Comparison of ENCODE assay signal across 8 mouse cellular contexts in the genomic region with DNA sequence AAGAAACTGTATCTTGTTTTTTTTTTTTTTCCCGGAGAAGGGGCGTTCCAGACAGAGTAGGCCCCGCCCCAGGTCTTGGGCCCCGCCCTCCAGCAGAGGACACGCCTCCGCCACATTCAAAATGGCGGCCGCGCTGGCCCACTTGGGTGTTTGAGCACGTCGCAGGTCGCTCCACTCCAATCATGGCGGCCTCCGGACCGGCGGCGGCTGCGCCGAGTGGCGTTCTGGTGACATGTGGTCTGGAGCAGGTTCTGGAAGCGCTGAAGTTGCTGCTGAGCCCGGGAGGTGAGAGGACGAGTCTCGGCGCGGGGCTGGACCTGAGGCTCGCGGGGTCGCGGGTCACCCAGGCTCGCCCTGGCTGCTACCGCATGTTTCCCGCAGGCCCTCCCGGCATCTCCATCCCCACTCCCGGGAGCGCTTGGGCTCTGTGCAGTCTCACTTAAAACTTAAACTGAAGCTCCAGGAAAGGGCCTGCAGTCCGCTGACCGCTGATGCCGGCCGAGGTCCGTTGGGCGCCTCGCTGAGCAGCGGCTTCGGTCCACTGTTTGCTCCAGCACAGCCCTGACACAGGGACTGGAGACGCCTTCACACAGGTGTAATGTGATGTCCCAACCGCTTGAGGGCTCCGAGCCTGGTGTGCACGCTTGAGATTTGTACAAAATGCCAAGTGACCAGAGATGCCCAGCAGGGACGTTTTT. TPM values are rescaled to one million over a fixed set of nuclear protein-coding genes. Genes with fewer than 3 reads are reported as not detected.
A peak's percentile ranks its signal among the peaks of the same experiment; 100 is the strongest.
DNase-seq lines count a peak whose midpoint lies in the region; ATAC-seq lines count a peak whose summit lies in the region.

A gene (plus strand): TSS at position 98 of the 698 bp plus-strand sequence.

- ATAC-seq in CD4-positive, CD25-positive, alpha-beta regulatory T cell, adult 4 months: peak; percentile 89
- ATAC-seq in heart, embryonic 15.5 days (replicated peaks; ENCODE audit: insufficient number of reproducible peaks, insufficient read depth, low FRiP score, low read depth): peak; percentile 95
- ATAC-seq in liver, embryonic 15.5 days (ENCODE audit: insufficient read depth): peak; percentile 94
- peak; percentile 97 for ATAC-seq in neural tube, embryonic 12.5 days (ENCODE audit: low FRiP score, low read depth)

- peaks cover 17% of the 10 kb centered on the region for H3K4me1 ChIP-seq in forebrain, embryonic 10.5 days
- H3K4me1 ChIP-seq in heart, embryonic 15.5 days (replicated peaks): peaks cover 2% of the 10 kb centered on the region; the same call in 1 of the 2 replicates
- H3K4me1 ChIP-seq in liver, embryonic 15.5 days (replicated peaks): peaks cover 27% of the 10 kb centered on the region
- no peaks in the 10 kb centered on the region for H3K4me1 ChIP-seq in neural tube, embryonic 12.5 days

- H3K9me3 ChIP-seq in forebrain, embryonic 10.5 days: no peaks in the 10 kb centered on the region
- no peaks in the 10 kb centered on the region for H3K9me3 ChIP-seq in heart, embryonic 15.5 days (replicated peaks)
- no peaks in the 10 kb centered on the region for H3K9me3 ChIP-seq in liver, embryonic 15.5 days (replicated peaks)
- no peaks in the 10 kb centered on the region for H3K9me3 ChIP-seq in neural tube, embryonic 12.5 days

- H3K36me3 ChIP-seq in forebrain, embryonic 10.5 days (replicated peaks): no peaks in the 10 kb centered on the region
- no peaks in the 10 kb centered on the region for H3K36me3 ChIP-seq in heart, embryonic 15.5 days
- no peaks in the 10 kb centered on the region for H3K36me3 ChIP-seq in liver, embryonic 15.5 days (replicated peaks)
- H3K36me3 ChIP-seq in neural tube, embryonic 12.5 days: no peaks in the 10 kb centered on the region

- under 1% methylated on average over 50 of the region's 50 CpGs for WGBS in forebrain, embryonic 10.5 days
- under 1% methylated on average over 50 of the region's 50 CpGs for WGBS in heart, embryonic 15.5 days
- WGBS in liver, embryonic 15.5 days (ENCODE audit: insufficient replicate concordance): under 1% methylated on average over 47 of the region's 50 CpGs
- under 1% methylated on average over 50 of the region's 50 CpGs for WGBS in neural tube, embryonic 12.5 days

- H3K4me2 ChIP-seq in heart, embryonic 15.5 days: peak within 1 kb of the TSS; percentile 68
- H3K4me2 ChIP-seq in liver, embryonic 15.5 days: peak within 1 kb of the TSS; percentile 83
- H3K4me2 ChIP-seq in neural tube, embryonic 12.5 days (replicated peaks): peak within 1 kb of the TSS; percentile 60

- H3K27me3 ChIP-seq in forebrain, embryonic 10.5 days (ENCODE audit: poor library complexity, severe bottlenecking): no peaks in the 10 kb centered on the region
- H3K27me3 ChIP-seq in heart, embryonic 15.5 days: no peaks in the 10 kb centered on the region
- H3K27me3 ChIP-seq in liver, embryonic 15.5 days: no peaks in the 10 kb centered on the region
- H3K27me3 ChIP-seq in neural tube, embryonic 12.5 days (replicated peaks): no peaks in the 10 kb centered on the region

- peak; percentile 72 for DNase-seq in c-Kit-negative CD71-positive TER-119-positive erythroid progenitor cells, embryonic 14.5 days (ENCODE audit: low read depth, low spot score)
- DNase-seq in forebrain, embryonic 10.5 days (ENCODE audit: extremely low spot score, low spot score): peak; percentile 91
- peak; percentile 90 to 96 for DNase-seq in kidney, postnatal 36 days
- DNase-seq in telencephalon, adult 2 months (ENCODE audit: low read depth, low spot score): peak; percentile 75

- H3K27ac ChIP-seq in forebrain, embryonic 10.5 days: peak within 1 kb of the TSS; percentile 97
- H3K27ac ChIP-seq in heart, embryonic 15.5 days: peak within 1 kb of the TSS; percentile 95
- H3K27ac ChIP-seq in liver, embryonic 15.5 days (replicated peaks): peak within 1 kb of the TSS; percentile 80
- peak within 1 kb of the TSS; percentile 80 for H3K27ac ChIP-seq in neural tube, embryonic 12.5 days

- H3K9ac ChIP-seq in heart, embryonic 15.5 days: peak within 1 kb of the TSS; percentile 79
- peak within 1 kb of the TSS; percentile 70 for H3K9ac ChIP-seq in liver, embryonic 15.5 days
- H3K9ac ChIP-seq in neural tube, embryonic 12.5 days: peak within 1 kb of the TSS; percentile 72

- peak within 1 kb of the TSS; percentile 86 for H3K4me3 ChIP-seq in forebrain, embryonic 10.5 days
- H3K4me3 ChIP-seq in heart, embryonic 15.5 days: peak within 1 kb of the TSS; percentile 72
- H3K4me3 ChIP-seq in liver, embryonic 15.5 days (replicated peaks): peak within 1 kb of the TSS; percentile 75
- peak within 1 kb of the TSS; percentile 63 for H3K4me3 ChIP-seq in neural tube, embryonic 12.5 days

RNA-seq across cellular contexts. Expression of the gene that starts here (rescaled TPM):
- polyA plus RNA-seq in CD4-positive, CD25-positive, alpha-beta regulatory T cell, adult 4 months (2017; shearing (Covaris generic)): 10 to 100 TPM in 1 of 2 experiments, 1 to 10 TPM in 1; 8.6 to 16.3 TPM
- polyA plus RNA-seq in forebrain, embryonic 10.5 days (2016; fragmentation: Nextera tagmentation; extraction: Ambion mirVana): 14.9 and 15.0 TPM in 2 replicates
- 6.7 and 8.6 TPM in 2 replicates for polyA plus RNA-seq in heart, embryonic 15.5 days (2015; fragmentation: Nextera tagmentation; extraction: Ambion mirVana)
- polyA plus RNA-seq in liver, embryonic 15.5 days (2015; fragmentation: Nextera tagmentation; extraction: Ambion mirVana): 3.1 and 3.4 TPM in 2 replicates
- polyA plus RNA-seq in neural tube, embryonic 12.5 days (2016; fragmentation: Nextera tagmentation; extraction: Ambion mirVana): 8.9 and 9.8 TPM in 2 replicates

Comparison
In these comparisons a context has a peak if more than half of its experiments do, and no peak if none do; other contexts are left out.
1. Peak in every context shown above with its lines: DNase-seq, ATAC-seq, H3K4me3 ChIP-seq and H3K27ac ChIP-seq.